Mouse (Mus musculus) liver, adult 2 months (tissue): ENCODE data around the gene Slc5a8. TPM values are rescaled to one million over a fixed set of nuclear protein-coding genes. Genes with fewer than 3 reads are reported as not detected.

Experiments used
- DNase-seq: peaks from one replicate; pipeline ENCODE4 v3.0.0-alpha.2; 2011; ENCODE audit warnings: low read depth, low spot score; ENCODE audit errors: extremely low read depth
- H3K27ac ChIP-seq: fragments of 200-500 bp; replicated peaks from 2 replicates; pipeline ENCODE4 v1.5.1; 2012; ENCODE audit warnings: low read depth, mild to moderate bottlenecking, control low read depth, inconsistent platforms, low read length; ENCODE audit not compliant: insufficient read depth
- H3K27me3 ChIP-seq: fragments of 200-500 bp; 2 replicates; pipeline ENCODE4 v1.6.1; 2012; ENCODE audit warnings: mild to moderate bottlenecking, moderate library complexity, low read length, inconsistent platforms; ENCODE audit not compliant: control insufficient read depth, insufficient read depth
- H3K36me3 ChIP-seq: fragments of 200-500 bp; 2 replicates; pipeline ENCODE4 v1.6.1; 2012; ENCODE audit warnings: low read length, inconsistent platforms; ENCODE audit not compliant: control insufficient read depth, insufficient read depth
- H3K4me1 ChIP-seq: fragments of 200-500 bp; 2 replicates; pipeline ENCODE4 v1.6.1; 2011; ENCODE audit warnings: low read length; ENCODE audit not compliant: control insufficient read depth, insufficient read depth
- H3K4me3 ChIP-seq: fragments of 200-500 bp; 2 replicates; pipeline ENCODE4 v1.5.1; 2011; ENCODE audit warnings: low read depth, mild to moderate bottlenecking, control low read depth, low read length, moderate library complexity; ENCODE audit not compliant: insufficient read depth
- H3K79me2 ChIP-seq: fragments of 200-500 bp; 2 replicates; pipeline ENCODE4 v1.6.1; 2012; ENCODE audit warnings: inconsistent platforms, mild to moderate bottlenecking, low read length, moderate library complexity; ENCODE audit not compliant: control insufficient read depth, insufficient read depth
- H3K9ac ChIP-seq: fragments of 200-500 bp; 2 replicates; pipeline ENCODE4 v1.6.1; 2012; ENCODE audit warnings: low read depth, mild to moderate bottlenecking, control low read depth, inconsistent platforms, low read length
- CTCF ChIP-seq: fragments of 200-500 bp; IDR thresholded peaks from 2 replicates; pipeline ENCODE4 v1.5.1; 2011; ENCODE audit warnings: low read depth, low read length, control low read depth
- POLR2A ChIP-seq: fragments of 200-500 bp; IDR thresholded peaks from 2 replicates; pipeline ENCODE4 v1.6.1; 2011; ENCODE audit warnings: low read length, control low read depth; ENCODE audit not compliant: insufficient read depth; ENCODE audit errors: extremely low read depth
- WGBS: fragments of 180-500 bp; shearing (Covaris S2); methylation state at CpG from one replicate; pipeline ENCODE4 v1.1.7; 2018; 5-methylcytosine and 5-hydroxymethylcytosine counted together
- polyA plus RNA-seq: library from polyadenylated mRNA; depleted of rRNA; stranded (reverse); fragments of >200 nt; gene quantifications from 2 replicates; pipeline ENCODE4 v1.2.3, GENCODE M21; 2012
- total RNA-seq: library from RNA; depleted of rRNA; stranded (reverse); fragments of >200 nt; gene quantifications from 2 replicates; pipeline ENCODE4 v1.2.3, GENCODE M21; 2014

Slc5a8 gene
- total and polyA plus RNA-seq, 2 experiments = 0.07 TPM; not detected in 1

- 83% methylated on average over 5 of the region's 5 CpGs for WGBS
- Histone ChIP-seq H3K9ac (no peak overlapping the region), H3K4me1 (no peaks in the 10 kb centered on the region), H3K79me2 (no peaks in the 10 kb centered on the region), H3K4me3 (no peak overlapping the region), H3K27me3 (no peaks in the 10 kb centered on the region), H3K27ac (no peak overlapping the region), H3K36me3 (no peaks in the 10 kb centered on the region)
- DNase-seq = no peak
- TF ChIP-seq POLR2A = no peak
- no peak for TF ChIP-seq CTCF
Observed at GRCm38 (mm10) chr10:88862293-88862692, 23.5 kb upstream of the Slc5a8 start.

GRCm38 (mm10) chr10:88866017-88866416 lies 19.8 kb upstream of the Slc5a8 start:
- TF ChIP-seq POLR2A (no peak), CTCF (no peak)
- 56% methylated on average over 2 of the region's 2 CpGs for WGBS
- Histone ChIP-seq H3K4me1 (no peaks in the 10 kb centered on the region), H3K36me3 (no peaks in the 10 kb centered on the region), H3K27ac (no peak overlapping the region), H3K9ac (no peak overlapping the region), H3K27me3 (no peaks in the 10 kb centered on the region), H3K4me3 (no peak overlapping the region), H3K79me2 (no peaks in the 10 kb centered on the region)
- no peak for DNase-seq

- WGBS = 62% methylated on average over 5 of the region's 5 CpGs
- no peak overlapping the region for H3K4me3 ChIP-seq
- 0 out of 2 replicates have a peak, but pooled peaks cover 2% of the 10 kb centered on the region for H3K27me3 ChIP-seq
- H3K27ac ChIP-seq = no peak overlapping the region
- H3K79me2 ChIP-seq = no peaks in the 10 kb centered on the region
- TF ChIP-seq CTCF (no peak), POLR2A (no peak)
- no peak for DNase-seq
- no peaks in the 10 kb centered on the region for H3K36me3 ChIP-seq
- no peak overlapping the region for H3K9ac ChIP-seq
- H3K4me1 ChIP-seq = no peaks in the 10 kb centered on the region
Observed at GRCm38 (mm10) chr10:88874870-88875269, 10.9 kb upstream of the Slc5a8 start.

GRCm38 (mm10) chr10:88877421-88877820 lies 8.4 kb upstream of the Slc5a8 start:
- Histone ChIP-seq H3K79me2 (no peaks in the 10 kb centered on the region), H3K27me3 (0 out of 2 replicates have a peak, but pooled peaks cover 2% of the 10 kb centered on the region), H3K27ac (no peak overlapping the region), H3K4me3 (no peak overlapping the region), H3K36me3 (no peaks in the 10 kb centered on the region), H3K4me1 (no peaks in the 10 kb centered on the region), H3K9ac (no peak overlapping the region)
- DNase-seq = no peak
- 76% methylated on average over 7 of the region's 7 CpGs for WGBS
- TF ChIP-seq POLR2A (no peak), CTCF (no peak)

- 91% methylated on average over 2 of the region's 2 CpGs for WGBS
- no peaks in the 10 kb centered on the region for H3K4me1 ChIP-seq
- peaks cover 7% of the 10 kb centered on the region for H3K27me3 ChIP-seq
- no peak overlapping the region for H3K27ac ChIP-seq
- TF ChIP-seq POLR2A (no peak), CTCF (no peak)
- H3K4me3 ChIP-seq = no peak overlapping the region
- DNase-seq = no peak
- H3K36me3 ChIP-seq = no peaks in the 10 kb centered on the region
- no peaks in the 10 kb centered on the region for H3K79me2 ChIP-seq
- H3K9ac ChIP-seq = no peak overlapping the region
Observed at GRCm38 (mm10) chr10:88883721-88884120, 2.1 kb upstream of the Slc5a8 start.

- Histone ChIP-seq H3K4me1 (no peaks in the 10 kb centered on the region), H3K4me3 (no peak overlapping the region), H3K9ac (no peak overlapping the region), H3K36me3 (no peaks in the 10 kb centered on the region), H3K27ac (no peak overlapping the region), H3K27me3 (peaks cover 7% of the 10 kb centered on the region), H3K79me2 (no peaks in the 10 kb centered on the region)
- WGBS = 74% methylated on average over 6 of the region's 6 CpGs
- TF ChIP-seq POLR2A (no peak), CTCF (peak; percentile 16; the same call in 1 of the 2 replicates)
- DNase-seq = no peak
Observed at GRCm38 (mm10) chr10:88884836-88885235, 956 bp upstream of the Slc5a8 start.
